Mouse (Mus musculus) liver, embryonic 14.5 days (tissue): ENCODE results near the gene Slc7a8. TPM values are rescaled to one million over a fixed set of nuclear protein-coding genes. Genes with fewer than 3 reads are reported as not detected.

Experiments used
- ATAC-seq: fragments of 200-750 bp; cut with Nextera tagmentation; 2 replicates; pipeline ENCODE4 v1.8.0; 2017; ENCODE audit warnings: moderate number of reproducible peaks, mild to moderate bottlenecking, moderate library complexity; ENCODE audit not compliant: insufficient read depth
- DNase-seq, 3 experiments: peaks; one replicate each; pipeline ENCODE4 v3.0.0-alpha.2; 2012 to 2013; ENCODE audit warnings: low read depth in 3 of 3, low spot score in 3 of 3
- H3K27ac ChIP-seq: fragments of 300-500 bp; sonication (generic); 2 replicates; pipeline ENCODE4 v1.5.1; 2014; ENCODE audit warnings: moderate library complexity, mild to moderate bottlenecking, control low read depth, inconsistent platforms
- H3K27me3 ChIP-seq: fragments of 300-500 bp; sonication (generic); 2 replicates; pipeline ENCODE4 v1.6.1; 2014; ENCODE audit warnings: mild to moderate bottlenecking, low read length, moderate library complexity; ENCODE audit not compliant: control insufficient read depth, insufficient read depth
- H3K36me3 ChIP-seq: fragments of 300-500 bp; sonication (generic); replicated peaks from 2 replicates; pipeline ENCODE4 v1.6.1; 2014; ENCODE audit warnings: low read depth; ENCODE audit not compliant: control insufficient read depth, insufficient read depth
- H3K4me1 ChIP-seq, 2 experiments: fragments of 200-500 bp in 1 of 2; fragments of 300-500 bp in 1 of 2; sonication (generic) in 1 of 2; replicated peaks; 2 replicates each; pipeline ENCODE4 v1.6.1; 2012 to 2014; ENCODE audit warnings: antibody characterized with exemption in 1 of 2, inconsistent platforms in 1 of 2, low read length in 1 of 2; ENCODE audit not compliant: control insufficient read depth in 2 of 2, insufficient read depth in 2 of 2
- H3K4me2 ChIP-seq: fragments of 300-500 bp; sonication (generic); 2 replicates; pipeline ENCODE4 v1.6.1; 2014; ENCODE audit warnings: low read depth, mild to moderate bottlenecking, control low read depth, moderate library complexity
- H3K4me3 ChIP-seq, 2 experiments: fragments of 200-500 bp in 1 of 2; fragments of 300-500 bp in 1 of 2; sonication (generic) in 1 of 2; 2 replicates each; pipeline ENCODE4 v1.5.1; 2012 to 2014; ENCODE audit warnings: low read depth in 2 of 2, low read length in 2 of 2, mild to moderate bottlenecking in 2 of 2, control low read depth in 1 of 2, inconsistent platforms in 1 of 2, moderate library complexity in 1 of 2; ENCODE audit not compliant: insufficient read depth in 1 of 2
- H3K9ac ChIP-seq: fragments of 300-500 bp; sonication (generic); replicated peaks from 2 replicates; pipeline ENCODE4 v1.6.1; 2014; ENCODE audit warnings: mild to moderate bottlenecking, control low read depth, moderate library complexity
- H3K9me3 ChIP-seq: fragments of 300-500 bp; sonication (generic); 2 replicates; pipeline ENCODE4 v1.6.1; 2016; ENCODE audit warnings: low read length, mixed read lengths; ENCODE audit not compliant: control insufficient read depth
- CTCF ChIP-seq: IDR thresholded peaks from 2 replicates; pipeline ENCODE4 v1.5.1; 2016; ENCODE audit warnings: antibody characterized with exemption, low read depth, control low read depth
- EP300 ChIP-seq: IDR thresholded peaks from 2 replicates; pipeline ENCODE4 v1.6.1; 2016; ENCODE audit warnings: antibody characterized with exemption, low read depth
- WGBS: fragments of 180-500 bp; shearing (Covaris S2); extraction: QIAGEN DNeasy Blood & Tissue Kit; methylation state at CpG from one replicate; pipeline ENCODE4 v1.1.7; 2014; ENCODE audit not compliant: insufficient replicate concordance; 5-methylcytosine and 5-hydroxymethylcytosine counted together
- polyA plus RNA-seq, 2 experiments: library from polyadenylated mRNA; depleted of rRNA in 1 of 2; stranded (reverse) in 1 of 2; unstranded in 1 of 2; fragments of >200 nt; fragmentation: Nextera tagmentation in 1 of 2; extraction: Ambion mirVana in 1 of 2; gene quantifications; 2 replicates each; pipeline versions ENCODE4 v1.2.1 to v1.2.3; 2012 to 2014

Slc7a8 gene
- polyA plus RNA-seq, 2 experiments, result 3.3 to 3.7 TPM

- Histone ChIP-seq H3K4me2 (peak overlapping the region; percentile 96), H3K9ac (peak overlapping the region; percentile 90), H3K27me3 (no peaks in the 10 kb centered on the region), H3K4me3 (peak overlapping the region; percentile 67 to 85), H3K27ac (peak overlapping the region; percentile 89), H3K4me1 (peaks cover 10 to 16% of the 10 kb centered on the region in 2 experiments), H3K36me3 (peaks cover 36% of the 10 kb centered on the region), H3K9me3 (no peaks in the 10 kb centered on the region)
- DNase-seq (no peak), ATAC-seq (peak; percentile 6; the same call in 1 of the 2 replicates)
- TF ChIP-seq CTCF, result no peak
- no peak for TF ChIP-seq EP300
- WGBS, result 1% methylated on average over 8 of the region's 8 CpGs
Measured at GRCm38 (mm10) chr14:54685471-54685870, 96.3 kb downstream of the Slc7a8 start.

DNA sequence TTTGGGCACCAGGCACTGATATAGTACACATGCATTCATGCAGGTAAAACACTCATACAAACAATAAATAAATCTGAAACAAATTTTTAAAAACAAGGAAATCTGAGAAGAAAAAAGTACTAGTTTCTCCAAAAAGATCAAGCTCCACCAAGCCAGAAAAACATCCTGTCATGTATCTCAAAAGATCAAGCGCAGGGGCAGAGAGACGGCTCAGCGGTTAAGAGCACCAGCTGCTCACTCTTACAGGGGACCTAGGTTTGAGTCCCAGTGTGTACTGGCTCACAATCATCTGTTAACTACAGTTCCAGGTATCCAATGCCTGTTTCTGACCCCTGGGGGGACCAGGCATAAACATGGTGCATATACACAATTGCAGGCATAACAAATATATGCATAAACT lies 99.3 kb downstream of the Slc7a8 start:
- Histone ChIP-seq H3K4me3 (no peak overlapping the region), H3K27ac (no peak overlapping the region), H3K9ac (no peak overlapping the region), H3K36me3 (peaks cover 47% of the 10 kb centered on the region), H3K4me1 (peaks cover 2 to 8% of the 10 kb centered on the region in 2 experiments; a peak in 3 of 4 replicates), H3K4me2 (no peak overlapping the region), H3K27me3 (no peaks in the 10 kb centered on the region), H3K9me3 (no peaks in the 10 kb centered on the region)
- DNase-seq (no peak), ATAC-seq (no peak)
- no peak for TF ChIP-seq EP300
- no peak for TF ChIP-seq CTCF
- WGBS, result 76% methylated on average over 3 of the region's 3 CpGs

- no peak for DNase-seq
- no peaks in the 10 kb centered on the region for H3K9me3 ChIP-seq
- TF ChIP-seq CTCF, result no peak
- no peak for TF ChIP-seq EP300
- no peak overlapping the region for H3K4me3 ChIP-seq
- ATAC-seq, result peak; percentile 43; the same call in 1 of the 2 replicates
- H3K4me2 ChIP-seq, result peak overlapping the region; percentile 18; the same call in 1 of the 2 replicates
- H3K9ac ChIP-seq, result no peak overlapping the region
- H3K27ac ChIP-seq, result no peak overlapping the region
- H3K36me3 ChIP-seq, result peaks cover 70% of the 10 kb centered on the region
- H3K4me1 ChIP-seq, result peaks cover 2 to 8% of the 10 kb centered on the region in 2 experiments; a peak in 3 of 4 replicates
- H3K27me3 ChIP-seq, result no peaks in the 10 kb centered on the region
- 81% methylated on average over 16 of the region's 16 CpGs for WGBS
Measured at GRCm38 (mm10) chr14:54678657-54679304, 103.0 kb downstream of the Slc7a8 start.

DNA sequence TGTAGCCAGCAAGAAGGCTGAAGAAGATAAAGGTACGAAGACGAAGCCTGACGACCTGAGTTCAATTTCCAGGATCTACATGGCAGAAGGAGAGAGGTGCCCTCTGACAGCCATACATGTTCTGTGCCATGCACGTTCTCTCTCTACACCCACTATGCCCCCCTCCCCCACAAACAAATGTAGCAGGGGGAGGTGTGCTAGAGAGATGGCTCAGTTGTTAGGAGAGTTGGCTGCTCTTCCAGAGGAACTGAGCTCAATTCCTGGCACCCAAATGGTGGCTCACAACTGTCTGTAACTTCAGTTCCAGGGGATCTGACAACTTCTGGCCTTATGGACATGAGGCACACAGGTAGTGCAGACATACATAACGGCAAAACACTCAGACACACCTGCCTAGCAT lies 105.5 kb downstream of the Slc7a8 start:
- no peak overlapping the region for H3K27ac ChIP-seq
- H3K4me2 ChIP-seq, result no peak overlapping the region
- H3K9me3 ChIP-seq, result no peaks in the 10 kb centered on the region
- DNase-seq (no peak), ATAC-seq (no peak)
- 79% methylated on average over 5 of the region's 5 CpGs for WGBS
- no peaks in the 10 kb centered on the region for H3K27me3 ChIP-seq
- peaks cover 67% of the 10 kb centered on the region for H3K36me3 ChIP-seq
- TF ChIP-seq CTCF, result no peak
- no peak for TF ChIP-seq EP300
- H3K9ac ChIP-seq, result no peak overlapping the region
- no peaks in the 10 kb centered on the region for H3K4me1 ChIP-seq
- H3K4me3 ChIP-seq, result no peak overlapping the region

DNA sequence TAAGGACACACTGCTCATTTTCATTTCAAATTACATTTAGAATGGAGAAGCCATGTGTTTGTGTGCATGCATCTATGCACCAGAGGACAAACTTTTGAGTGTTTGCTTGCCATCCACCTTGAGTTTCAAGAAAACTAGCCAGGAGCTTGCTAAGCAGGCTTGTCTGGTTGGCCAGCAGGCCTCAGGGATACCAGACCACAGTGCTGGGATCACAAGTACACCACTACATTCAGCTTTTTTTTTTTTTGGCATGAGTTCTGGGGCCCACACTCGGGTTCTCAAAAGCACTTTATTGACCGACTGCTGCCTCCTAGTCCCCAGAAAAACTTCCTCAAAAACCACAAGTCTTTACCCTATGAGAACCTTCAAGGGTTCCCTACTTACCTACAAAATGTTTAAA lies 107.4 kb downstream of the Slc7a8 start:
- DNase-seq (no peak), ATAC-seq (no peak)
- Histone ChIP-seq H3K9ac (no peak overlapping the region), H3K36me3 (peaks cover 59% of the 10 kb centered on the region), H3K27ac (no peak overlapping the region), H3K4me3 (no peak overlapping the region), H3K4me2 (no peak overlapping the region), H3K4me1 (no peaks in the 10 kb centered on the region), H3K27me3 (no peaks in the 10 kb centered on the region), H3K9me3 (no peaks in the 10 kb centered on the region)
- TF ChIP-seq EP300 (no peak), CTCF (no peak)
- 52% methylated on average over 2 of the region's 2 CpGs for WGBS

Other genes starting within 250 kb of the Slc7a8 start
- 16.5 and 24.2 TPM in 2 replicates for gene Haus4, start 227.3 kb downstream of the Slc7a8 start, polyA plus RNA-seq (2012; rRNA removed)
- 31.6 and 33.7 TPM in 2 replicates for gene Haus4, start 227.3 kb downstream of the Slc7a8 start, polyA plus RNA-seq (2014; fragmentation: Nextera tagmentation; extraction: Ambion mirVana)
- gene Ajuba, start 204.4 kb downstream of the Slc7a8 start, polyA plus RNA-seq (2012; rRNA removed), result 3.7 TPM in 2 replicates
- gene Ajuba, start 204.4 kb downstream of the Slc7a8 start, polyA plus RNA-seq (2014; fragmentation: Nextera tagmentation; extraction: Ambion mirVana), result 1.0 and 1.8 TPM in 2 replicates
- 2.2 and 4.3 TPM in 2 replicates for gene 4931414P19Rik, start 176.0 kb downstream of the Slc7a8 start, polyA plus RNA-seq (2012; rRNA removed)
- gene 4931414P19Rik, start 176.0 kb downstream of the Slc7a8 start, polyA plus RNA-seq (2014; fragmentation: Nextera tagmentation; extraction: Ambion mirVana), result 1.1 and 1.9 TPM in 2 replicates
- gene Psmb5, start 163.9 kb downstream of the Slc7a8 start, polyA plus RNA-seq (2012; rRNA removed), result 95.4 and 111 TPM in 2 replicates
- 205 and 223 TPM in 2 replicates for gene Psmb5, start 163.9 kb downstream of the Slc7a8 start, polyA plus RNA-seq (2014; fragmentation: Nextera tagmentation; extraction: Ambion mirVana)
- not detected in 2 replicates for gene Psmb11, start 160.5 kb downstream of the Slc7a8 start, polyA plus RNA-seq (2012; rRNA removed)
- gene Psmb11, start 160.5 kb downstream of the Slc7a8 start, polyA plus RNA-seq (2014; fragmentation: Nextera tagmentation; extraction: Ambion mirVana), result 0.03 TPM in 1 of 2 replicates, not detected in the other
- gene Gm17606, start 141.0 kb downstream of the Slc7a8 start, polyA plus RNA-seq (2012; rRNA removed), result not detected in 2 replicates
- gene Gm17606, start 141.0 kb downstream of the Slc7a8 start, polyA plus RNA-seq (2014; fragmentation: Nextera tagmentation; extraction: Ambion mirVana), result not detected in 2 replicates
- 1.4 and 1.6 TPM in 2 replicates for gene Cdh24, start 140.6 kb downstream of the Slc7a8 start, polyA plus RNA-seq (2012; rRNA removed)
- 0.08 and 0.13 TPM in 2 replicates for gene Cdh24, start 140.6 kb downstream of the Slc7a8 start, polyA plus RNA-seq (2014; fragmentation: Nextera tagmentation; extraction: Ambion mirVana)
- gene 1700123O20Rik, start 95.7 kb downstream of the Slc7a8 start, polyA plus RNA-seq (2012; rRNA removed), result 29.6 and 33.6 TPM in 2 replicates
- 39.9 and 42.8 TPM in 2 replicates for gene 1700123O20Rik, start 95.7 kb downstream of the Slc7a8 start, polyA plus RNA-seq (2014; fragmentation: Nextera tagmentation; extraction: Ambion mirVana)
- gene Acin1, start 95.0 kb downstream of the Slc7a8 start, polyA plus RNA-seq (2012; rRNA removed), result 43.5 and 64.5 TPM in 2 replicates
- 43.2 and 47.9 TPM in 2 replicates for gene Acin1, start 95.0 kb downstream of the Slc7a8 start, polyA plus RNA-seq (2014; fragmentation: Nextera tagmentation; extraction: Ambion mirVana)
- gene Gm29776, start 83.1 kb downstream of the Slc7a8 start, polyA plus RNA-seq (2012; rRNA removed), result 0.01 and 0.03 TPM in 2 replicates
- gene Gm29776, start 83.1 kb downstream of the Slc7a8 start, polyA plus RNA-seq (2014; fragmentation: Nextera tagmentation; extraction: Ambion mirVana), result 0.06 TPM in 1 of 2 replicates, not detected in the other
- 5.4 and 6.3 TPM in 2 replicates for gene Cebpe, start 69.8 kb downstream of the Slc7a8 start, polyA plus RNA-seq (2012; rRNA removed)
- 4.3 and 5.1 TPM in 2 replicates for gene Cebpe, start 69.8 kb downstream of the Slc7a8 start, polyA plus RNA-seq (2014; fragmentation: Nextera tagmentation; extraction: Ambion mirVana)
- not detected in 2 replicates for gene Rnf212b, start 32.2 kb upstream of the Slc7a8 start, polyA plus RNA-seq (2012; rRNA removed)
- not detected in 2 replicates for gene Rnf212b, start 32.2 kb upstream of the Slc7a8 start, polyA plus RNA-seq (2014; fragmentation: Nextera tagmentation; extraction: Ambion mirVana)
- 0.78 and 0.96 TPM in 2 replicates for gene Homez, start 89.0 kb upstream of the Slc7a8 start, polyA plus RNA-seq (2012; rRNA removed)
- 1.8 TPM in 2 replicates for gene Homez, start 89.0 kb upstream of the Slc7a8 start, polyA plus RNA-seq (2014; fragmentation: Nextera tagmentation; extraction: Ambion mirVana)
- gene Ppp1r3e, start 95.6 kb upstream of the Slc7a8 start, polyA plus RNA-seq (2012; rRNA removed), result 1.9 and 2.6 TPM in 2 replicates
- gene Ppp1r3e, start 95.6 kb upstream of the Slc7a8 start, polyA plus RNA-seq (2014; fragmentation: Nextera tagmentation; extraction: Ambion mirVana), result 0.45 and 0.52 TPM in 2 replicates
- 3.8 and 4.9 TPM in 2 replicates for gene Bcl2l2, start 101.4 kb upstream of the Slc7a8 start, polyA plus RNA-seq (2012; rRNA removed)
- 0.47 and 0.51 TPM in 2 replicates for gene Bcl2l2, start 101.4 kb upstream of the Slc7a8 start, polyA plus RNA-seq (2014; fragmentation: Nextera tagmentation; extraction: Ambion mirVana)
- 0.03 and 0.06 TPM in 2 replicates for gene Gm20521, start 101.5 kb upstream of the Slc7a8 start, polyA plus RNA-seq (2012; rRNA removed)
- gene Gm20521, start 101.5 kb upstream of the Slc7a8 start, polyA plus RNA-seq (2014; fragmentation: Nextera tagmentation; extraction: Ambion mirVana), result not detected in 2 replicates
- 98.8 and 110 TPM in 2 replicates for gene Pabpn1, start 110.6 kb upstream of the Slc7a8 start, polyA plus RNA-seq (2012; rRNA removed)
- gene Pabpn1, start 110.6 kb upstream of the Slc7a8 start, polyA plus RNA-seq (2014; fragmentation: Nextera tagmentation; extraction: Ambion mirVana), result 47.1 and 51.7 TPM in 2 replicates
- 4.2 and 5.1 TPM in 2 replicates for gene Slc22a17, start 131.2 kb upstream of the Slc7a8 start, polyA plus RNA-seq (2012; rRNA removed)
- 0.79 and 0.96 TPM in 2 replicates for gene Slc22a17, start 131.2 kb upstream of the Slc7a8 start, polyA plus RNA-seq (2014; fragmentation: Nextera tagmentation; extraction: Ambion mirVana)
- gene Efs, start 144.2 kb upstream of the Slc7a8 start, polyA plus RNA-seq (2012; rRNA removed), result 0.54 and 0.69 TPM in 2 replicates
- 0.23 and 0.39 TPM in 2 replicates for gene Efs, start 144.2 kb upstream of the Slc7a8 start, polyA plus RNA-seq (2014; fragmentation: Nextera tagmentation; extraction: Ambion mirVana)
- not detected in 2 replicates for gene Il25, start 150.7 kb upstream of the Slc7a8 start, polyA plus RNA-seq (2012; rRNA removed)
- gene Il25, start 150.7 kb upstream of the Slc7a8 start, polyA plus RNA-seq (2014; fragmentation: Nextera tagmentation; extraction: Ambion mirVana), result not detected in 2 replicates
- gene Cmtm5, start 154.3 kb upstream of the Slc7a8 start, polyA plus RNA-seq (2012; rRNA removed), result 0.04 TPM in 1 of 2 replicates, not detected in the other
- gene Cmtm5, start 154.3 kb upstream of the Slc7a8 start, polyA plus RNA-seq (2014; fragmentation: Nextera tagmentation; extraction: Ambion mirVana), result not detected in 2 replicates
- gene Myh6, start 185.0 kb upstream of the Slc7a8 start, polyA plus RNA-seq (2012; rRNA removed), result 0.01 and 0.02 TPM in 2 replicates
- not detected in 2 replicates for gene Myh6, start 185.0 kb upstream of the Slc7a8 start, polyA plus RNA-seq (2014; fragmentation: Nextera tagmentation; extraction: Ambion mirVana)
- not detected in 2 replicates for gene Gm17428, start 195.0 kb upstream of the Slc7a8 start, polyA plus RNA-seq (2012; rRNA removed)
- gene Gm17428, start 195.0 kb upstream of the Slc7a8 start, polyA plus RNA-seq (2014; fragmentation: Nextera tagmentation; extraction: Ambion mirVana), result not detected in 2 replicates
- gene Myh7, start 212.7 kb upstream of the Slc7a8 start, polyA plus RNA-seq (2012; rRNA removed), result 0.03 and 0.07 TPM in 2 replicates
- gene Myh7, start 212.7 kb upstream of the Slc7a8 start, polyA plus RNA-seq (2014; fragmentation: Nextera tagmentation; extraction: Ambion mirVana), result 0.05 TPM in 1 of 2 replicates, not detected in the other
- gene Ngdn, start 233.5 kb upstream of the Slc7a8 start, polyA plus RNA-seq (2012; rRNA removed), result 14.4 and 31.0 TPM in 2 replicates
- gene Ngdn, start 233.5 kb upstream of the Slc7a8 start, polyA plus RNA-seq (2014; fragmentation: Nextera tagmentation; extraction: Ambion mirVana), result 36.0 and 39.6 TPM in 2 replicates